Mouse (Mus musculus) liver, postnatal 0 days (tissue): ENCODE data around the gene Mslnl. TPM values are rescaled to one million over a fixed set of nuclear protein-coding genes. Genes with fewer than 3 reads are reported as not detected.

Experiments
- ATAC-seq: fragments of 200-750 bp; cut with Nextera tagmentation; 2 replicates; pipeline ENCODE4 v1.8.0; 2017; ENCODE audit warnings: mild to moderate bottlenecking, moderate library complexity
- DNase-seq: peaks from one replicate; pipeline ENCODE4 v3.0.0-alpha.2; 2016
- H3K27ac ChIP-seq: fragments of 300-500 bp; sonication (generic); 2 replicates; pipeline ENCODE4 v1.5.1; 2014; ENCODE audit warnings: antibody characterized with exemption, moderate library complexity, mild to moderate bottlenecking, low read depth
- H3K27me3 ChIP-seq: fragments of 300-500 bp; sonication (generic); 2 replicates; pipeline ENCODE4 v1.6.1; 2014; ENCODE audit warnings: low read length, control low read depth, mixed read lengths; ENCODE audit not compliant: insufficient read depth
- H3K36me3 ChIP-seq: fragments of 300-500 bp; sonication (generic); replicated peaks from 2 replicates; pipeline ENCODE4 v1.6.1; 2014; ENCODE audit warnings: mild to moderate bottlenecking, control low read depth, low read length, moderate library complexity, mixed read lengths; ENCODE audit not compliant: insufficient read depth
- H3K4me1 ChIP-seq: fragments of 300-500 bp; sonication (generic); 2 replicates; pipeline ENCODE4 v1.6.1; 2014; ENCODE audit warnings: antibody characterized with exemption, mild to moderate bottlenecking, control low read depth; ENCODE audit not compliant: insufficient read depth
- H3K4me2 ChIP-seq: fragments of 300-500 bp; sonication (generic); 2 replicates; pipeline ENCODE4 v1.6.1; 2014; ENCODE audit warnings: low read depth, mild to moderate bottlenecking, low read length, moderate library complexity, mixed read lengths
- H3K4me3 ChIP-seq: fragments of 300-500 bp; sonication (generic); 2 replicates; pipeline ENCODE4 v1.5.1; 2014; ENCODE audit warnings: low read depth, low read length
- H3K9ac ChIP-seq: fragments of 300-500 bp; sonication (generic); replicated peaks from 2 replicates; pipeline ENCODE4 v1.6.1; 2014; ENCODE audit warnings: mild to moderate bottlenecking, moderate library complexity
- H3K9me3 ChIP-seq: fragments of 300-500 bp; sonication (generic); 2 replicates; pipeline ENCODE4 v1.6.1; 2016; ENCODE audit warnings: mild to moderate bottlenecking, control low read depth, low read length, mixed read lengths
- CTCF ChIP-seq: sonication (generic); IDR thresholded peaks from 2 replicates; pipeline ENCODE4 v1.5.1; 2016; ENCODE audit warnings: antibody characterized with exemption, low read depth
- EP300 ChIP-seq: IDR thresholded peaks from 2 replicates; pipeline ENCODE4 v1.6.1; 2016; ENCODE audit warnings: antibody characterized with exemption, low read depth, mild to moderate bottlenecking
- WGBS: fragments of 180-500 bp; shearing (Covaris S2); extraction: QIAGEN DNeasy Blood & Tissue Kit; methylation state at CpG from one replicate; pipeline ENCODE4 v1.1.7; 2014; ENCODE audit not compliant: insufficient replicate concordance; 5-methylcytosine and 5-hydroxymethylcytosine counted together
- polyA plus RNA-seq: library from polyadenylated mRNA; unstranded; fragments of >200 nt; fragmentation: Nextera tagmentation; extraction: Ambion mirVana; gene quantifications from 2 replicates; pipeline ENCODE4 v1.2.1, GENCODE M21; 2015

The Mslnl gene
- not detected in 2 replicates for polyA plus RNA-seq

DNA sequence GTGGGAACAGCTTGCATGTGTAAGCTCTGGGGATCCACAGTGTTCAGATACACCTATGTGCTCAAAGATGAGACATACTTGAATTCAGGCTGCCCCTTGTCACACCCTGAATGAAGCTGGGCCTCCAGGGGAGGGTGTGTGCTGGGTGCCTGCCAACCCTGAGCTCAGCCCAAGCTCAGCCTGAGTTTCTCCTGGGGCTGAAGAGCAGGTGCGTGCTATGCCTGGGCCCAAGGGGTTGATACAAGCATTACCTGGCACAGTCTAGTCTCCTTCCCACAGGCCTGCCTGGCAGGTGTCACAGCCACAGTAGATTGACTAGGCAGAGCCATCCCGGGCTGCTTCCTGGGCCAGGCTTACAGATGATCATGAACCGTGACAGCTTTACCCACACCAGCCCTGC is at the start of gene Mslnl:
Mslnl (plus strand) TSS at position 298 of the 400 bp plus-strand sequence.
- H3K9me3 ChIP-seq = no peaks in the 10 kb centered on the region
- no peak within 1 kb of the TSS for H3K9ac ChIP-seq
- H3K27ac ChIP-seq = no peak within 1 kb of the TSS
- no peaks in the 10 kb centered on the region for H3K27me3 ChIP-seq
- DNase-seq = no peak
- 0 out of 2 replicates have a peak, but pooled peaks cover 4% of the 10 kb centered on the region for H3K36me3 ChIP-seq
- TF ChIP-seq CTCF = no peak
- no peak for TF ChIP-seq EP300
- no peak within 1 kb of the TSS for H3K4me3 ChIP-seq
- ATAC-seq = no peak
- H3K4me2 ChIP-seq = no peak within 1 kb of the TSS
- 75% methylated on average over 3 of the region's 3 CpGs for WGBS
- H3K4me1 ChIP-seq = no peaks in the 10 kb centered on the region

DNA sequence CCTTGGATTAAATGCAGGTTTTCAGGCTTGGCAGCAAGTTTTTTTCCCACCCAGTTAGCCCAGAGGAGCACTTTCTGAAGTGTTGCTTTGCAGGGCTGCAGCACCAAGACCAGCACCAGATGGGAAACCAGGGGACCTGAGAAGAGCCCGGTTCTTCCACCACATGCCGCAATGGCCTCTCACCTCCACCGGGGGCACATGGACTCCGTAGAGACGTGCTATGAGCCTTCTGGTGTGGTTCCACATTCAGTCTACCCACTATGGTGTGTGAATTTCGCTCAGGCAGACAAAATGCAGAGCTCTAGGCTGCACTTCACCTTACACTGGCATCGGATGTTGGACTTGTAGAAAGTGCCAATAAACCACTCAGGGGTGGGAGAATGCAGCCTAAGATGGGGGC is 49.5 kb upstream of the Mslnl start:
- no peak for ATAC-seq

DNA sequence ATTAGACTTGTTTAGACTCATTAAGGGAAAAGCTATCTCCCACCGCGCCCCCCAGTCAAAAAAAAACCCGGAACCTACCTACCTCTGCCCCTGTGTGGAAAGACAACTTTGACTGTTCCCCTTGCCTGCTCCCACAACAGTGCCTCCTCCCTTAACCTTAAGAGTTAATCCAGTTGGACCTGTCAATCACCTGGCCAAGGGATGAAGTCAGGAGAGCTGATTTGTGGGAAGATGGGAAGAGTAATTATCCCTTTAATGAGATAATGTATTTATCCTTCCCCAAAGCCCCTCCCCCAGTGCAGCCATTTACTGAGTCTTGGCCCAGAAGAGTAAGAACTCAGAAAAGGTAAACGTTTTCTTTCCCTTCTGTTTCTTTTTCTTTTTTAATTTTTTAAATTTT is 46.9 kb upstream of the Mslnl start:
- no peaks in the 10 kb centered on the region for H3K4me1 ChIP-seq
- 62% methylated on average over 4 of the region's 4 CpGs for WGBS
- no peaks in the 10 kb centered on the region for H3K36me3 ChIP-seq
- no peaks in the 10 kb centered on the region for H3K9me3 ChIP-seq
- no peak overlapping the region for H3K4me2 ChIP-seq
- no peak overlapping the region for H3K4me3 ChIP-seq
- TF ChIP-seq CTCF = no peak
- no peak for TF ChIP-seq EP300
- H3K9ac ChIP-seq = no peak overlapping the region
- DNase-seq (no peak), ATAC-seq (no peak)
- H3K27me3 ChIP-seq = peaks cover 9% of the 10 kb centered on the region; the same call in 1 of the 2 replicates
- no peak overlapping the region for H3K27ac ChIP-seq

More for the DNA sequence above, 49.5 kb upstream of the Mslnl start:
- TF ChIP-seq EP300 (no peak), CTCF (peak; percentile 48)
- WGBS = 33% methylated on average over 7 of the region's 7 CpGs
- H3K27ac ChIP-seq = no peak overlapping the region
- peaks cover 9% of the 10 kb centered on the region; the same call in 1 of the 2 replicates for H3K27me3 ChIP-seq
- H3K36me3 ChIP-seq = no peaks in the 10 kb centered on the region
- no peak overlapping the region for H3K4me2 ChIP-seq
- no peaks in the 10 kb centered on the region for H3K9me3 ChIP-seq
- H3K4me1 ChIP-seq = no peaks in the 10 kb centered on the region
- peak; percentile 24 for DNase-seq
- H3K9ac ChIP-seq = no peak overlapping the region
- H3K4me3 ChIP-seq = no peak overlapping the region

DNA sequence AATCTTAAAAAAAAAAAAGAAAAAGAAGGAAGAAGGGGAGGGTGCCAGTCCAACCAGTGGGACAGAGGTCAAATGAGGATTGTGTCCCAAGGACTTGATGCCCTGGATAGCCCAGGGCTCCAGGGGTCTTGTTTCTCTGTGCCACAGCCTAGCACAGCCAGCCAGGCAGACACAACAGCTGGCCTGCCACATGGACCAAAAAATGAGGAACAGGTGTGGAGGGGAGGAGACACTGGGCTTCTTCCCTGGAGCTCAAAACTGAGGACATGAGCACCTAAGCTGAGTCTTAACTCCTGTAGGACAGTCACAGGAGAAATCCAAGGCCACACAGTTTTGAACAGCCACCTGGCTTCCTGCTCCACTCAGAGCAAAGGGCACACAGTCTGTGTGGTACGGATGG is 39.6 kb upstream of the Mslnl start:
- Histone ChIP-seq H3K4me2 (no peak overlapping the region), H3K4me3 (no peak overlapping the region), H3K27me3 (no peaks in the 10 kb centered on the region), H3K9ac (no peak overlapping the region), H3K4me1 (no peaks in the 10 kb centered on the region), H3K27ac (no peak overlapping the region), H3K9me3 (no peaks in the 10 kb centered on the region), H3K36me3 (no peaks in the 10 kb centered on the region)
- no peak for TF ChIP-seq EP300
- no peak for TF ChIP-seq CTCF
- DNase-seq = no peak
- 25% methylated on average over 1 of the region's 1 CpGs for WGBS
- ATAC-seq = no peak

DNA sequence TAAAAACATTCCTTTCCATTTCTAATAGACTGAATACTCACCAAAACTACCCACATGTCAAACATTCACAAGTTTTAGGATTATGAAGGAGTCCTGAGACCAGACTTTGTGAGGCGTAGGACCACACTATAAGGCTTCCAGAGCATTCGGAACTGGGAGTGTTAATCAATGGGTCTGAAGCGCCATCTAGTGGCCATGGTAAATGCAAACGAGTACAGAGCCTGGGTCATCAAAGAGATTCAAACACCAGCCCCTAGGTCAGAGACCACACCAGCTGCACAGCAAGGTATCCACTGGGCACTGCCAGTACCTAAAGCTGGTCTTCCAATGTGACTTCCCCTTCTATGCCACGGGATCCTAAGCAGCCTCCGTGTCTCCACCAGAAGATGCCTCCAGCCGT is 37.4 kb upstream of the Mslnl start:
- Histone ChIP-seq H3K4me1 (no peaks in the 10 kb centered on the region), H3K9ac (no peak overlapping the region), H3K4me3 (no peak overlapping the region), H3K4me2 (no peak overlapping the region), H3K27ac (no peak overlapping the region), H3K27me3 (no peaks in the 10 kb centered on the region), H3K36me3 (no peaks in the 10 kb centered on the region), H3K9me3 (no peaks in the 10 kb centered on the region)
- peak; percentile 88 for TF ChIP-seq CTCF
- TF ChIP-seq EP300 = no peak
- ATAC-seq (no peak), DNase-seq (peak; percentile 79)
- 15% methylated on average over 7 of the region's 7 CpGs for WGBS

DNA sequence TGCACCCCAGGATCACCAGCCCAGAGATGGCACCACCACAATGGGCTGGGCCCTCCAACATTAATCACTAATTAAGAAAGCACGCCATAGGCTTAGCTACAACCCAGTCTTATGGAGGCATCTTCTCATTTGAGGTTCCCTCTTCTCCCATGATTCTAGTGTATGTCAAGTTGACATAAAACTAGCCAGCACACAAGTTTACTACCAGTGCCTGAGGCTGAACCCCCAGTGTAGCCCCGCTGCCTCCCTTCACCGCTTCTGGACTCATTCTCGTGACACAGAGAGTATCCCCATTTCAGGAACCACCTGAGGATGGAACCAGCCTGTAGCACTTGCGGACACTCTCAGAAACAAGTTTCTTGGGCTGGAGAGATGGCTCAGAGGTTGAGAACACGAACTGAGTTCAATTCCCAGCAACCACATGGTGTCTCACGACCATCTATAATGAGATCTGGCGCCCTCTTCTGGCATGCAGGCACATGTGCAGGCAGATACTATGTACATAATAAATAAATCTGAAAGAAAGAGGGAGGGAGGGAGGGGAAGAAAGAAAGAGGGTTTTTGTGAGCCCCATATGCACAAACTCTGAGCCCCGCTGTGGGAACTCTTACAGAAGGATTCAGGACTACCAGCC is 34.9 kb upstream of the Mslnl start:
- DNase-seq (no peak), ATAC-seq (no peak)
- TF ChIP-seq CTCF = peak; percentile 55
- TF ChIP-seq EP300 = no peak
- Histone ChIP-seq H3K4me2 (no peak overlapping the region), H3K9me3 (no peaks in the 10 kb centered on the region), H3K4me1 (no peaks in the 10 kb centered on the region), H3K36me3 (no peaks in the 10 kb centered on the region), H3K4me3 (no peak overlapping the region), H3K27me3 (no peaks in the 10 kb centered on the region), H3K27ac (no peak overlapping the region), H3K9ac (no peak overlapping the region)
- 59% methylated on average over 9 of the region's 9 CpGs for WGBS

DNA sequence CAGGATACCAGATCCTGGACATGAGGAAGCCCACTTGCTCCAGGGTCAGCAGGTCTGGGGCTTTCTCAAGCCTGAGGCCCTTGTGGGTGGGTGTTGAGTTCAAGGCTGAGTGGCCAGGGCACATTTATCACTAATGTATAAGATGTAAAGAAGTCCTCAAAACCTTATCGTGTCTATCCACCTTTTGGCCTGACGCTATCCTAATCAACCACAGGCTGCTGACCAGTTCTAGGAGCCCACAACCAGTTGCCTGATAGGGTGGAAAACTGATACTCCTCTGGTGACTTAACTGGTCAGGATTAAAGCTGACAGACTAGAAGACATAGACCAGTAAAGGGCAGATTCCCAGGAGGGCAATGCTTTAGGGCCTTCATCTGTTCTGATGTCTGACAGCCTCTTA is 25.8 kb upstream of the Mslnl start:
- Histone ChIP-seq H3K9me3 (no peaks in the 10 kb centered on the region), H3K4me1 (no peaks in the 10 kb centered on the region), H3K9ac (no peak overlapping the region), H3K4me3 (no peak overlapping the region), H3K36me3 (no peaks in the 10 kb centered on the region), H3K27me3 (no peaks in the 10 kb centered on the region), H3K27ac (no peak overlapping the region), H3K4me2 (no peak overlapping the region)
- ATAC-seq (no peak), DNase-seq (no peak)
- 77% methylated on average over 2 of the region's 2 CpGs for WGBS
- TF ChIP-seq EP300 (no peak), CTCF (no peak)
